Mouse (Mus musculus) E14TG2a.4 (cell line): ENCODE measurements around the gene Ucn2.

ENCODE experiments used
- CTCF ChIP-seq: conservative IDR thresholded peaks from 2 replicates; pipeline ENCODE4 v1.5.1; 2014; ENCODE audit warnings: low read length
- NANOG ChIP-seq: IDR thresholded peaks from 2 replicates; pipeline ENCODE4 v1.6.1; 2014; ENCODE audit warnings: borderline replicate concordance, low read length, mixed read lengths
- POU5F1 ChIP-seq: IDR thresholded peaks from 2 replicates; pipeline ENCODE4 v1.6.1; 2014; ENCODE audit warnings: low read length, borderline replicate concordance

DNA sequence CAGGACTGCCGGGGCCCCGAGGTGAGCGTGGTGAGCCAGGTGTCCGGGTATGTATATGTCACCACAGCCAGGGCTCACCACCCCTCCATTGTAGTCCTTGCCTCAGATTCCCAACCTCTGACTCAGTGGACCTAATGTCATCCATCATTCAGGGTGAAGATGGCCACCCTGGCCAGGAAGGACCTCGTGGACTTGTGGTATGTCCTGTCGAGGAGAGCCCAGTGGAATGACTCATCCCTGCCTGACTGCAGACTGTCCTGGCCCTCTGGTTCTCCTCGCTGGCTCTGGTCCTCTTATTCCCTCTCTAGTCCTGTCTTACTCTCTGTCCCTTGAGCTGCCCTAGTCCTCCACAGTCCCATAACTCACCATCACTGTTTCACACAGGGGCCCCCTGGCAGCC, 7.8 kb upstream of the Ucn2 start:
- TF ChIP-seq CTCF (no peak), NANOG (no peak), POU5F1 (no peak)
